Comparison of ENCODE assay signal across 9 mouse cellular contexts in the genomic region with DNA sequence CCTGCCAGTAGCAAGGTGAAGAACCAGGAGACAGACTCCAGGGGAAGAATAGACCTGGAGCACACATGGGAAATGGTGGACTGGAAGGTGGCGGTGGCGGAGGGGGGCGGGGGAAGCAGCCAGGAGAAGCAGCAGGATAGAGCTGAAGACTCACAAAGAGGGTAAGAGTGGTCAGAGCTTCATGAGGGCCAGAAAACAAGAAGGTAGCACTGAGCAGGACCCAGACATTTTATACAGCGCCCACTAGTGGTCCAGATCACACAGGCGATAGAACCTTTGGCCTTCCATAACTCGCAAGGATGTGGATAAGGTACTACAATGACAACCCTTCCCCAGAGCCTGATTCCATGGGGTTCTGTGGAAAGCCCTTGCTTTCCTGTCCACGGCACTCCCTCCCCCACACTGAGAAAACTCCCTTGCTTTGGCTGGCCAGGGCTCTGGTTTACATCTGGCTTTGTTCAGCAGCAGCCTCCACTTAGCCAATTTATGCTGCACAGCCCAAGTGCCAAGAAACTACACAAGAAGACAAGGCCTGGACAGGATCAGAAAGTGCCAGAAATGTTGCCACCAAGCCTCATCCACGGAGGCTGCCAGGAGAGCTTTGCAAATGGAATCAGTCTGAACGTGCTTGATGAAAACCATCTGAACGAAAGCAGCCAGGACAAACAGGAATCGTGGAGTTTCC. TPM values are rescaled to one million over a fixed set of nuclear protein-coding genes. Genes with fewer than 3 reads are reported as not detected.
DNase-seq lines count a peak whose midpoint lies in the region; ATAC-seq and TF ChIP-seq lines count a peak whose summit lies in the region.
"Had no signal": no experiment of that assay in that cellular context is flagged by ENCODE, and none has a peak within 500 bp of the region (broad histone marks: within the 10 kb centered on the region; RNA-seq: fewer than 3 reads in every experiment).

No protein-coding gene starts in this region.

- H3K4me3 ChIP-seq in gastrocnemius, adult 2 months, result no peak overlapping the region
- no peak overlapping the region for H3K4me3 ChIP-seq in heart, embryonic 16.5 days (ENCODE audit: low read length)
- H3K4me3 ChIP-seq in lung, postnatal 0 days (ENCODE audit: low read depth, low read length), result no peak overlapping the region

- intact Hi-C loops in gastrocnemius, adult 2 months (cut with DNase I), result no loop called here
- intact Hi-C loops in gastrocnemius, postnatal 14 days (cut with DNase I; ENCODE audit: low total_unique reads), result no loop called here

- H3K27ac ChIP-seq in gastrocnemius, adult 2 months, result no peak overlapping the region
- peak overlapping the region; percentile 66 for H3K27ac ChIP-seq in heart, embryonic 16.5 days (ENCODE audit: low read length)
- H3K27ac ChIP-seq in lung, postnatal 0 days (ENCODE audit: low read length), result no peak overlapping the region

- no peak overlapping the region for H3K9ac ChIP-seq in heart, embryonic 16.5 days (ENCODE audit: low read length)
- H3K9ac ChIP-seq in lung, postnatal 0 days (replicated peaks; ENCODE audit: low read depth), result no peak overlapping the region

- no peak for TF ChIP-seq EP300 in lung, postnatal 0 days (IDR thresholded peaks at IDR 0.05)

- peaks cover 16% of the 10 kb centered on the region for H3K4me1 ChIP-seq in heart, embryonic 16.5 days (ENCODE audit: control insufficient read depth, insufficient read depth, low read length)
- H3K4me1 ChIP-seq in lung, postnatal 0 days (ENCODE audit: insufficient read depth, low read depth, low read length), result no peaks in the 10 kb centered on the region

- no peaks in the 10 kb centered on the region for H3K27me3 ChIP-seq in heart, embryonic 16.5 days (ENCODE audit: control insufficient read depth, insufficient read depth, low read length)
- H3K27me3 ChIP-seq in lung, postnatal 0 days (replicated peaks; ENCODE audit: insufficient read depth, low read length), result no peaks in the 10 kb centered on the region

- peak; percentile 75 for ATAC-seq in heart, embryonic 16.5 days (replicated peaks; ENCODE audit: extremely low read depth, insufficient read depth, low FRiP score)
- peak; percentile 63 for ATAC-seq in lung, postnatal 0 days
- ATAC-seq: forebrain, embryonic 14.5 days had no signal

- no peaks in the 10 kb centered on the region for H3K36me3 ChIP-seq in heart, embryonic 16.5 days (ENCODE audit: control insufficient read depth, insufficient read depth)
- H3K36me3 ChIP-seq in lung, postnatal 0 days (ENCODE audit: insufficient read depth, low read length), result no peaks in the 10 kb centered on the region

- DNase-seq in gastrocnemius, adult 2 months, result no peak
- no peak for DNase-seq in gastrocnemius, postnatal 14 days
- DNase-seq in embryo, embryonic 10.5 days (ENCODE audit: low spot score), result peak; percentile 42
- DNase-seq in lung, postnatal 0 days (ENCODE audit: low spot score), result peak; percentile 55
- no peak for DNase-seq in right cerebral cortex, adult 18-20 months
- DNase-seq in frontal cortex, postnatal 36 days (ENCODE audit: low spot score in 2 of 2), result no peak
- DNase-seq in urinary bladder, postnatal 10 days (ENCODE audit: low spot score), result no peak

- TF ChIP-seq CTCF in gastrocnemius, adult 2 months (IDR thresholded peaks at IDR 0.05), result peak; percentile 14; the same call in 1 of the 2 replicates
- peak; percentile 24; the same call in 1 of the 2 replicates for TF ChIP-seq CTCF in lung, postnatal 0 days (IDR thresholded peaks at IDR 0.05)

- WGBS in heart, embryonic 16.5 days, result 55% methylated on average over 11 of the region's 11 CpGs
- WGBS in lung, postnatal 0 days, result 68% methylated on average over 11 of the region's 11 CpGs

- H3K9me3 ChIP-seq in heart, embryonic 16.5 days (replicated peaks; ENCODE audit: control insufficient read depth, low read length), result 0 out of 2 replicates have a peak, but pooled peaks cover 3% of the 10 kb centered on the region
- H3K9me3 ChIP-seq in lung, postnatal 0 days (ENCODE audit: low read length), result no peaks in the 10 kb centered on the region

- H3K4me2 ChIP-seq in heart, embryonic 16.5 days (ENCODE audit: low read depth, low read length), result no peak overlapping the region
- no peak overlapping the region for H3K4me2 ChIP-seq in lung, postnatal 0 days (replicated peaks; ENCODE audit: low read depth, low read length)

RNA-seq across cellular contexts. Expression of gene Adamts8, which starts 34.1 kb away (rescaled TPM):
- 10 to 100 TPM in 1 of 2 experiments, 1 to 10 TPM in 1; 1.5 to 14.6 TPM for total RNA-seq in gastrocnemius, adult 2 months (2021)
- 1 to 10 TPM; 3.8 to 4.2 TPM for total RNA-seq in gastrocnemius, postnatal 14 days (2021)
- polyA plus RNA-seq in heart, embryonic 16.5 days (2015; fragmentation: Nextera tagmentation; extraction: Ambion mirVana), result 10.0 and 12.7 TPM in 2 replicates
- 10.5 and 10.7 TPM in 2 replicates for polyA plus RNA-seq in lung, postnatal 0 days (2015; fragmentation: Nextera tagmentation; extraction: Ambion mirVana)

RNA-seq across cellular contexts. Expression of gene Zbtb44, which starts 54.0 kb away (rescaled TPM):
- total RNA-seq in gastrocnemius, adult 2 months (2021), result 10 to 100 TPM; 64.8 to 71.7 TPM
- 10 to 100 TPM; 33.4 to 38.0 TPM for total RNA-seq in gastrocnemius, postnatal 14 days (2021)
- polyA plus RNA-seq in heart, embryonic 16.5 days (2015; fragmentation: Nextera tagmentation; extraction: Ambion mirVana), result 6.3 and 6.5 TPM in 2 replicates
- 7.9 and 9.4 TPM in 2 replicates for polyA plus RNA-seq in lung, postnatal 0 days (2015; fragmentation: Nextera tagmentation; extraction: Ambion mirVana)

RNA-seq across cellular contexts. Expression of gene Adamts15, which starts 54.2 kb away (rescaled TPM):
- 1 to 10 TPM; 1.3 to 3.0 TPM for total RNA-seq in gastrocnemius, adult 2 months (2021)
- 1 to 10 TPM; 3.9 to 5.8 TPM for total RNA-seq in gastrocnemius, postnatal 14 days (2021)
- polyA plus RNA-seq in heart, embryonic 16.5 days (2015; fragmentation: Nextera tagmentation; extraction: Ambion mirVana), result 4.3 and 5.4 TPM in 2 replicates
- 8.7 and 10.2 TPM in 2 replicates for polyA plus RNA-seq in lung, postnatal 0 days (2015; fragmentation: Nextera tagmentation; extraction: Ambion mirVana)

Comparison
In these comparisons a context has a peak if more than half of its experiments do, and no peak if none do; other contexts are left out.
1. DNase-seq: peak in embryo, embryonic 10.5 days (single experiment) and lung, postnatal 0 days (single experiment); none in gastrocnemius, adult 2 months (single experiment), gastrocnemius, postnatal 14 days (single experiment), right cerebral cortex, adult 18-20 months (single experiment), frontal cortex, postnatal 36 days (0 of 2) and urinary bladder, postnatal 10 days (single experiment).